ENCODE assay signal across 8 mouse cellular contexts in the genomic region with DNA sequence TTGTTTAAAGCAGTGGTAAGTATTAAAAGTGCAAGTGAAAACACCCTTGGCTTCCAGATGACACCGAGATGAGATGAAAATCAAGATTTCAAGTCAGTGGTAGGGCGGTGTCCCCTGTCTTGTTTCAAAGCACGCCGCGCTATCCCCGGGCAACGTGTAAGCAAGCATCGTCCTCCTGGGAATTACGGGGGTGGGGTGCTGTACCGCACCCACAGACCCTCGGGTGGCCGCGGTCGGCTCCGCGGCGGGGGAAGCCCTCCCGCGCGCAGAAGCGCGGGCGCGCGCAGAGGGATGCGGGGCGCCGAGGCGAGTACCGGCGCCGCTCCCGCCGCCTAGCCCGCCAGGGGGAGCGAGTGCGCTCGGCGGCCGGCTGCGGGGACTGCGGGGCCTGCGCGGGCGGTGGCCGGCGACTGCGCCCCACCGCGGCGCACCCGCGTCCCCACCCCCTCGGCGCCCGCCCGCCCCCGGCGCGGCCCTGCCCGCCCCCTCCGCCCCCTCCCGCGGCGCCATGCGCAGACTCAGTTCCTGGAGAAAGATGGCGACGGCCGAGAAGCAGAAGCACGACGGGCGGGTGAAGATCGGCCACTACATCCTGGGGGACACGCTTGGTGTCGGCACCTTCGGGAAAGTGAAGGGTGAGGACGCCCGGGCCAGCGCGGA. TPM values are rescaled to one million over a fixed set of nuclear protein-coding genes. Genes with fewer than 3 reads are reported as not detected.
DNase-seq lines count a peak whose midpoint lies in the region; ATAC-seq lines count a peak whose summit lies in the region.

A gene (plus strand): TSS at position 501 of the 660 bp plus-strand sequence.

- peak within 1 kb of the TSS; percentile 90 for H3K27ac ChIP-seq in embryonic facial prominence, embryonic 15.5 days (replicated peaks)
- peak within 1 kb of the TSS; percentile 85 for H3K27ac ChIP-seq in limb, embryonic 13.5 days
- H3K27ac ChIP-seq in midbrain, embryonic 15.5 days, result peak within 1 kb of the TSS; percentile 93

- peak within 1 kb of the TSS; percentile 78 for H3K9ac ChIP-seq in embryonic facial prominence, embryonic 15.5 days
- H3K9ac ChIP-seq in limb, embryonic 13.5 days, result peak within 1 kb of the TSS; percentile 89
- H3K9ac ChIP-seq in midbrain, embryonic 15.5 days, result peak within 1 kb of the TSS; percentile 74

- no peaks in the 10 kb centered on the region for H3K27me3 ChIP-seq in embryonic facial prominence, embryonic 15.5 days
- H3K27me3 ChIP-seq in limb, embryonic 13.5 days, result no peaks in the 10 kb centered on the region
- H3K27me3 ChIP-seq in midbrain, embryonic 15.5 days (replicated peaks), result no peaks in the 10 kb centered on the region

- H3K9me3 ChIP-seq in embryonic facial prominence, embryonic 15.5 days (replicated peaks), result no peaks in the 10 kb centered on the region
- H3K9me3 ChIP-seq in limb, embryonic 13.5 days, result no peaks in the 10 kb centered on the region
- H3K9me3 ChIP-seq in midbrain, embryonic 15.5 days, result no peaks in the 10 kb centered on the region

- DNase-seq in A20 (ENCODE audit: low read depth, low spot score), result peak; percentile 81
- DNase-seq in adrenal gland, postnatal 36 days, result peak; percentile 84 to 90
- peak; percentile 69 to 70 for DNase-seq in heart, adult 9 months (ENCODE audit: low spot score in 2 of 2)
- peak; percentile 62 for DNase-seq in kidney, adult 9 months
- peak; percentile 65 to 69 for DNase-seq in spleen, postnatal 36 days (ENCODE audit: low spot score in 2 of 2)

- peaks cover 17% of the 10 kb centered on the region for H3K4me1 ChIP-seq in embryonic facial prominence, embryonic 15.5 days
- H3K4me1 ChIP-seq in limb, embryonic 13.5 days, result peaks cover 21% of the 10 kb centered on the region
- H3K4me1 ChIP-seq in midbrain, embryonic 15.5 days, result peaks cover 17% of the 10 kb centered on the region

- H3K4me3 ChIP-seq in embryonic facial prominence, embryonic 15.5 days (replicated peaks), result peak within 1 kb of the TSS; percentile 69
- peak within 1 kb of the TSS; percentile 85 for H3K4me3 ChIP-seq in limb, embryonic 13.5 days
- H3K4me3 ChIP-seq in midbrain, embryonic 15.5 days, result peak within 1 kb of the TSS; percentile 88

- under 1% methylated on average over 77 of the region's 80 CpGs for WGBS in embryonic facial prominence, embryonic 15.5 days
- under 1% methylated on average over 51 of the region's 80 CpGs for WGBS in limb, embryonic 13.5 days
- under 1% methylated on average over 70 of the region's 80 CpGs for WGBS in midbrain, embryonic 15.5 days

- peak; percentile 89 for ATAC-seq in embryonic facial prominence, embryonic 15.5 days (ENCODE audit: insufficient number of reproducible peaks, low FRiP score, low TSS enrichment, low read depth)
- peak; percentile 92 for ATAC-seq in limb, embryonic 13.5 days (ENCODE audit: low FRiP score, low read depth)
- ATAC-seq in midbrain, embryonic 15.5 days (replicated peaks), result peak; percentile 93

- peak within 1 kb of the TSS; percentile 58 for H3K4me2 ChIP-seq in embryonic facial prominence, embryonic 15.5 days (replicated peaks)
- H3K4me2 ChIP-seq in limb, embryonic 13.5 days (replicated peaks), result peak within 1 kb of the TSS; percentile 76
- peak within 1 kb of the TSS; percentile 58 for H3K4me2 ChIP-seq in midbrain, embryonic 15.5 days

- H3K36me3 ChIP-seq in embryonic facial prominence, embryonic 15.5 days, result no peaks in the 10 kb centered on the region
- H3K36me3 ChIP-seq in limb, embryonic 13.5 days, result no peaks in the 10 kb centered on the region; the same call in 1 of the 2 replicates
- H3K36me3 ChIP-seq in midbrain, embryonic 15.5 days (replicated peaks), result no peaks in the 10 kb centered on the region

RNA-seq across cellular contexts. Expression of the gene that starts here (rescaled TPM):
- total RNA-seq in adrenal gland, postnatal 36 days (2021), result 10 to 100 TPM; 35.1 to 39.9 TPM
- polyA plus RNA-seq in embryonic facial prominence, embryonic 15.5 days (2015; fragmentation: Nextera tagmentation; extraction: Ambion mirVana), result 16.1 and 17.2 TPM in 2 replicates
- polyA plus RNA-seq in limb, embryonic 13.5 days (2015; fragmentation: Nextera tagmentation; extraction: Ambion mirVana), result 15.2 and 16.8 TPM in 2 replicates
- 13.3 and 14.8 TPM in 2 replicates for polyA plus RNA-seq in midbrain, embryonic 15.5 days (2015; fragmentation: Nextera tagmentation; extraction: Ambion mirVana)

Comparison
In these comparisons a context has a peak if more than half of its experiments do, and no peak if none do; other contexts are left out.
1. Peak in every context shown above with its lines: DNase-seq, ATAC-seq, H3K4me3 ChIP-seq and H3K27ac ChIP-seq.